Mouse (Mus musculus) gastrocnemius, postnatal 14 days (tissue): ENCODE measurements around the gene Kpna4. TPM values are rescaled to one million over a fixed set of nuclear protein-coding genes. Genes with fewer than 3 reads are reported as not detected.
A peak's percentile ranks its signal among the peaks of the same experiment; 100 is the strongest.

Experiments
- DNase-seq: peaks from one replicate; pipeline ENCODE4 v3.0.0; 2021; ENCODE audit warnings: mixed read lengths
- intact Hi-C: fragments of 180-260 bp; cut with DNase I; formaldehyde crosslinking; loops from one replicate; pipeline ENCODE4 v1.15.1; 2025; ENCODE audit warnings: low total_unique reads
- long read RNA-seq, 2 experiments: library from polyadenylated mRNA; stranded (forward); transcript quantifications; one replicate each; pipeline ENCODE4 v2.0.0; 2021
- total RNA-seq, 2 experiments: library from RNA; stranded (reverse); gene quantifications; 2 replicates each; pipeline ENCODE4 v1.2.3; 2021

The Kpna4 gene
- 10 to 100 TPM; 57.8 to 69.8 TPM for total RNA-seq
- long read RNA-seq, experiment 1, full-length matches to known transcripts = 17 of 20 reads
- long read RNA-seq, experiment 1, partial matches to known transcripts = 0 of 20 reads
- long read RNA-seq, experiment 1, other reads (novel, unspliced or antisense) = 3 of 20 reads
- long read RNA-seq, experiment 2, full-length matches to known transcripts = 34 of 38 reads
- long read RNA-seq, experiment 2, partial matches to known transcripts = 2 of 38 reads
- long read RNA-seq, experiment 2, other reads (novel, unspliced or antisense) = 2 of 38 reads

DNA sequence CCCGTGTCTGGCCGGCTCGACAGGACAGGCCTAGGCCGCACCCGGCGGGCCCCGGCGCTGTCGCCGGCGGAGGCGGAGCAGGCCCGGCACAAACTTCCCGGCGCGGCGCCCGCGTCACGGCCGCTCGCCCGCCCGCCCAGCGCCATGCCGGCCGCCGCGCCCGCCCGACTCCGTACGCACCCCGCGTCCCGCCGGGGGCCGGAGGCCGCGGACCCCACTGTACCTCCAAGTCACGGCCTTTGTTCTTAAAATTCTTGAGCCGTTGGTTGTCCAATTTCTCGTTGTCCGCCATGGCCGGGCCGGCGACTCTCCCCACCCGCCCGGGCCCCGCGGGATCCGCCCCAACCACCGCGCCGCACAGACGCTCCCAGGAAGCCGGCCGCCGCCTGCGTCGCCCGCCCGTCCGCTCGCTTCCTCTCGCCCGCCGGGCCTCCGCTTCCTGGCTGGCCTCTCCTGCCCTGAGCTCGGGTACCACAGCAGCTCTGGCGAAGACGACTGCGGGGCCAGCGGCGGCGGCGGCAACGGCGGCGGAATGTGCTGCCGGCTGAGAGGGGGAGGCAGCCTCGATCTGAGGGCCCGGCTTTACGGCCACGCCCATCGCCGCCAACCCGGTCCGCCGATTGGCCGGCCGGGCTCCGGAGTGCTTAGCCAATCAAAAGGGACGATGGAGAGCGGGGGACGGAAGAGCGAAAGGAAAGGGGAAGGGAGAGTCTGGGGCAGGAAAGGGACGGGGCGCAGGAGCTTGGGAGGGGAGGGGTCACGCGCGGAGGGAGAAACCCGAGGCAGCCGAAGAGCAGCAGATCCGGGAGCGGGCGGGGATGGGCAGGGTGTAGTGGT is at the start of gene Kpna4:
TSS of gene Kpna4 (minus strand) at position 605 of the 837 bp plus-strand sequence.
- DNase-seq = peak; percentile 95
- intact Hi-C loops = no loop called here

- DNase-seq = no peak
- intact Hi-C loops = no loop called here
Measured at GRCm38 (mm10) chr3:69175229-69175628, 48.3 kb upstream of the Kpna4 start.

DNA sequence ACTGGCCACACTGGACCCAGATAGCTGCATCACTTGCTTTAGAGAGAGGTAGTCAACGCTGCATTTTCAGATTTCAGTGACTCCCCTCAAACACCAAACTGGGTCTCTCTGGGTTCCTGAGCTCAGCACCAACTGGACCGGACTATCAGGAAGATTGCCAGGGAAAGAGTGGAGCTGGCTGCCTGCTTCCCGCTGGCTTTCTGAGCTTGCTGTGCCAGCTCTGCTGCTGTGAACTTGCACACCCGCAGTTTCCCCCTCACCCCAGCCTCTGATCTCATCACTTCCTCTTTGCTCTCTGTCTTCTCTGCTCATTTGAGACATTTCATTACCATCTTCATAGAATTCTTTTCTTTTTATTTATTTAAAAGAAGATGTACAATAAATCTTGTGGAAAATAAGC is 44.2 kb upstream of the Kpna4 start:
- intact Hi-C loops = no loop called here
- peak; percentile 12 for DNase-seq

DNA sequence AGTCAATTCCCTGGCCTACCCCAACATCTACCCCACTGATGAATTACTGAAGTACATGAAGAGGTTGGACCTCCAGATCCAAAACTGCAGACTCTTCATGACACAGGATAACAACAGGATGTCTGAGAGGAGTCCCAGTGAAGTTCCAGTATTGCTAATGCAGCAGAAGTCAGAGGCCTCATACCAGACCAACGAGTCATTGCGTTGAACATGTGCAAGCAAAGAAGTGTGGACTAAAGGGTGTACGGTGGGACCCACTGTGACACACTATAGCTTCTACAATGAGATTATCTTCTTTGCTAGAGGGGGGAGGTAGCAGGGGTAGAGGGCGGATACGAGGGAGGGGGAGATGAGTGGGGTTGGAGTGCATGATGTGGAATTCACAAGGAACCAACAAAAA is 42.9 kb upstream of the Kpna4 start:
- intact Hi-C loops = no loop called here

GRCm38 (mm10) chr3:69168724-69169123 is 41.8 kb upstream of the Kpna4 start:
- intact Hi-C loops = no loop called here
- no peak for DNase-seq

More for the DNA sequence above, 42.9 kb upstream of the Kpna4 start:
- DNase-seq = no peak

- intact Hi-C loops = no loop called here
- no peak for DNase-seq
Measured at GRCm38 (mm10) chr3:69163057-69163456, 36.1 kb upstream of the Kpna4 start.

DNA sequence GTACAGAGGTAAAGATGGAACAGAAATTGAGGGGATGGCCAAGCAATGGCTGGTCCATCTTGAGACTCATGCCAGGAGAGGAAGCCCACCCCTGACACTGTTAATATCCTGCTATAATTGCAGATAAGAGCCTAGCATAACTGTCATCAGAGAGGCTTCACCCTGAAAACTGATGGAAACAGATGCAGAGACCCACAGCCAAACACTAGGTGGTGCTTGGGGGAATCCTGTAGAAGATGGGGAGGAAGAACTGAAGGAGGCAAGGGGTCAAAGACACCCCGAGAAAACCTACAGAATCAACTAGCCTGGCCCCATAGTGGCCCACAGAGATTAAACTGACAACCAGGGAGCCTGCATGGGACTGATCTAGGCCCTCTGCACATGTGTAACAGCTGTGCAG is 33.5 kb upstream of the Kpna4 start:
- intact Hi-C loops = no loop called here
- no peak for DNase-seq

GRCm38 (mm10) chr3:69159501-69159900 is 32.6 kb upstream of the Kpna4 start:
- DNase-seq = no peak
- intact Hi-C loops = no loop called here

GRCm38 (mm10) chr3:69157886-69158285 is 31.0 kb upstream of the Kpna4 start:
- DNase-seq = no peak
- intact Hi-C loops = no loop called here

DNA sequence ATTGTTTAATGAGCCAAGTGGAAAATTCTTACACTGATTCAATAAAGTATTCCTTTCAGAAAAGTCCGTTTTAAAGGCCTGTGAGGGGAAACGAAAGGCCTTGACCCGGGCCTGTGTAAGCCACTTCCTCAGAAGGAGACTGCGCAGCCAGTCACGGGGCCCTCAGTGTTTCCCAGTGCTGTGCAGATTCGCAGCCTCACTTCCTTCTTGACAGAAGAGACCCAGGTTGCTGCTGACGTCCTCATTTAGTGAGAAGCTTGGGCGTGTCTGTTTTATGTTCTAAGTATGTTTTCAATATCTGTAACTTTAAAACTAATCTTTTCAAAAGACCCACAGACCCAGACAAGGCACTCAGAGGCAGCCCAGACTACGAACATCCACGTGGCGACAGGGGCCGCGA is 29.6 kb upstream of the Kpna4 start:
- intact Hi-C loops = no loop called here
- DNase-seq = peak; percentile 34

GRCm38 (mm10) chr3:69154691-69155090 is 27.8 kb upstream of the Kpna4 start:
- intact Hi-C loops = no loop called here
- no peak for DNase-seq

- intact Hi-C loops = no loop called here
- DNase-seq = no peak
Measured at GRCm38 (mm10) chr3:69150921-69151320, 24.0 kb upstream of the Kpna4 start.

DNA sequence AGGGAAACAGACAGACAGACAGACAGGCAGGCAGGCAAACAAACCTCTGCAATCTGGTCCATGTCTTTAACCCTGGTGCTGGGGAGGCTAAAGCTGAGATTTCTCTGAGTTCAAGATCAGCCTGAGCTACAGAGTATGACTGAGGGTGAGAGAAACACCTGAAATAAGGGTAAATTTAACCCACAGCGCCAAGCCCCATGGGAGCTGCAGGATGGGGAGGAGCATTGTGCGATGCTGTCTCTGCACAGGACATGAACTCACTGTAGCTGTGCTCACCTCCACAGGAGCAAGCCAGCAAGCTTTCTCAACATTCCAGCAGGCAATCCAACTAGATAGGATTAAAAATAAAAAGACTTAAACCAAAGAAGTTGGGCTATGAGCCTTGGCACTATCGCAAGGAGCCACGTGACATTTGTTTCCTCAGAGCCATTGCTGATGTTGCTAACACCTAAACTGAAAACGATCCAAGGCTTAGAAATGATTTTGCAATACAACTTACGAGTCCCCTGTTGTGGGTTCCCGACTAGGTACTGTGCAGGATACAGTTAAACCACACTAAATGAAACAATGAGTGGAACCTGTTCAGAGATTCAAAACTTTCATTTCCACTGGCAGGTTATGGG is 15.6 kb upstream of the Kpna4 start:
- intact Hi-C loops = no loop called here
- DNase-seq = no peak

DNA sequence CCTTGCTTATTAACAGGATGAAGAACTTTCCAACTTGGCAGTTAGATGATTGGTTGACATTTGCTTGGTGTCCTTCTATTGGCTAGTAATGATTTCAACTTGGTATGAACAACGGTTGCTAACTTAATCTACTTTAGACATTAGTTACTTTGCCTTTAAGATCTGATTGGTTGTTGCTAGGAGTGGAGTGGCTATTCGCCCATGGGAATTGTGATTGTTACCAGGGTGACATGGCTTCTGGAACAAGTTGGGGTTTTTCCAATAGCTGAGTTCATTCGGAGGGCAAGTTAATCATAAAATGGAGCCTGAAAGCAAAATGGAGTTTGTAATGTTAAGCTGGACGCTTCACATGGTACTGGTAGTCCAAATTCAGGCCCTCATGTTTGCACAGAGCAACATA is 13.9 kb upstream of the Kpna4 start:
- intact Hi-C loops = no loop called here
- DNase-seq = no peak

DNA sequence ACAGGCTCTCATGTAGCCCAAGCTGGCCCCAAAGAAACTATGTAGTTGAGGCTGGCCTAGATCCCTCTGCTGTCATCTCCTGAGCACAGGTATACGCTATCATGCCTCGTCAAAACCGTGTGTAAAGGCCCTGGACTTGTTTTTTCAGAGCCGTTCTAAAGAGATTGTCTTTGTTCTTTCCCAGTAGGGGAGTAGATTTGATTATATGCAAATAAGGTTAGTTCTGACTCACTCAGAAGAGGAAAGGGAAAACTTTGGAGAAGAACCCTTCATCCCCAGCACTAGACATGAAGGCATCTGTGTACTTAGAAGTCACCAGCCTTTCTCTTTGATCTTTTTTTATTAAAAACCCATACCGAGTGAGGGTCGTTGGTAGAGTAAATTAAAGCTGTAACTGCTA is 9.1 kb upstream of the Kpna4 start:
- intact Hi-C loops = no loop called here
- DNase-seq = no peak

GRCm38 (mm10) chr3:69130973-69131372 is 4.1 kb upstream of the Kpna4 start:
- DNase-seq = no peak
- intact Hi-C loops = no loop called here

DNA sequence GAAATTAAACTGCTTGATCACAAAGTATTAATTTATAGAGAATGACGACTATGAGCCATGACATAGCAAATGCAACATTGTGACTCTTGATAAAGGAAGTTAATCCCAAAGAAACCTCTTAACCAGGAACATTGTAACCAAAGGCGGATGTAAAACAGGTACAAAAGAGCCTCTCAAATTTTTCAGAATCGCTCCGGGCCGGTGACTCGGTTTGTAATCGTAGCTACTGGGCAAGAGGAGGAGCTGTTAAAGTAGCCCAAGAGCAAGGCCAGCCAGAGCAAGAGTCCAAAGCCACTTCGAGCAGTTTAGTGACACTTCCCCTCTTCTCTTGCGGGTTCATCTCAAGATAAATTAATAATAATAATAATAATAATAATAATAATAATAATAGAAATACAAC is 780 bp upstream of the Kpna4 start:
- no peak for DNase-seq
- intact Hi-C loops = no loop called here

DNA sequence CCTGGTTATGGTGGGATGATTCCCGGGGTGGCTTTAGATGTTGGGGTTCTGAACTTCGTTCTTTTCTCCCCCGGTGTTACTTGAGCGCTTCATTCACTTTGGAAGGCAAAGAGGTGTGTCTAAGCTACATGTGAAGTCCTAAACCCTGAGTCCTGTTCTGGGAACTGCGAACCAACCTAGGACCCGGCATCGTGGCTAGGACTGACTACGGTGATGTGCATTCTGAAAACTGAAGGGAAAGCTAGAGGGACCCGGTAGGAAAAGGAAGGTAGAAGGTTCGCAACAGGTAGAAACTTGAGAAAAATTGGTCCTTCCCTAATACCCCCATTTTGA is 399 bp upstream of the Kpna4 start:
- intact Hi-C loops = no loop called here
- DNase-seq = no peak

DNA sequence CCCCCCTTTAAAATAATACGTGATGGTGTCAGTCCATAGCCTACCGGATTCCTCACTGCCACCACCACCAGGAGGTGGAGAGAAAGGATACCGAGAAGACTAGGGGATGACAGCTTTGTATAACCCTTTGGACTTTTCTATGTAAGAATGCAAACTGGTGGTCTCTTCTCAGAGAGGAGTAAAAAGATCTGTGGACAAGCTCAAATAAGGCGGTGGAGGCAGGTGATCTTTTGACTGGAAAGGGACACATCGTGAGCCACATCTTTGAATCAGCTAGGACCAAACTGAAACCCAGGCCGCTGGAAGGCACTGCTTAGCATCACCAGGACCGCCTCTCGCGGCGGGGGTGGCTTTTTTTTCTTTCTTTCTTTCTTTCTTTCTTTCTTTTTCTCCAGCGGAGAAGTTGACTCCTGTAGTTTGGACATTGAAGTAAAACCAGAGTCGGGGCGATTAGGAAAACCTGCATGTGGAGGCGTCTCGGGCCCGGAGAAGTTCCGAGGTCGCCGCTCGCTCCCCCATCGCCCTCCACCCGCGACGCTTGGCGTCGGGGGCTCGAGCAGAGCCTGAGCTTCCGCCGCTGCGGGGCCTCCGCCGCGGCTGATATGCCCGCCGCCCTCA is 913 bp downstream of the Kpna4 start:
- intact Hi-C loops = no loop called here

GRCm38 (mm10) chr3:69125461-69125860 is 1.5 kb downstream of the Kpna4 start:
- no peak for DNase-seq
- intact Hi-C loops = no loop called here

More for the DNA sequence above, 913 bp downstream of the Kpna4 start:
- DNase-seq = no peak
